Mouse (Mus musculus): ENCODE measurements at regions not wholly inside any gene's neighbourhood (a gene's known extent, or its start where the extent isn't known, plus 50 kb on each side); places are given as distances from the start of the nearest gene placed in this dataset.

- ATAC-seq (ENCODE audit: low FRiP score, low TSS enrichment) (no peak), DNase-seq (peak; percentile 20)
- Histone ChIP-seq H3K4me3 (replicated peaks; ENCODE audit: low read depth, low read length) (no peak overlapping the region), H3K4me1 (ENCODE audit: control insufficient read depth, insufficient read depth, low read length) (no peaks in the 10 kb centered on the region), H3K27ac (replicated peaks; ENCODE audit: low read depth, low read length) (no peak overlapping the region), H3K27me3 (ENCODE audit: control insufficient read depth, insufficient read depth, low read length) (no peaks in the 10 kb centered on the region), H3K36me3 (ENCODE audit: control insufficient read depth, insufficient read depth, low read length) (no peaks in the 10 kb centered on the region), H3K4me2 (ENCODE audit: low read length) (no peak overlapping the region), H3K9ac (replicated peaks; ENCODE audit: low read length) (no peak overlapping the region), H3K9me3 (ENCODE audit: control insufficient read depth, low read length) (no peaks in the 10 kb centered on the region)
- 57% methylated on average over 7 of the region's 7 CpGs for WGBS
Observed at GRCm38 (mm10) chr11:20915687-20916432, 85.0 kb upstream of the Lgalsl start.

- no peak for DNase-seq
Observed at GRCm38 (mm10) chr11:20916473-20916911, 85.6 kb upstream of the Lgalsl start.

GRCm38 (mm10) chr11:20916961-20917360 lies 86.1 kb upstream of the Lgalsl start:
- Histone ChIP-seq H3K4me3 (replicated peaks; ENCODE audit: low read depth, low read length) (no peak overlapping the region), H3K27me3 (ENCODE audit: control insufficient read depth, insufficient read depth, low read length) (no peaks in the 10 kb centered on the region), H3K27ac (replicated peaks; ENCODE audit: low read depth, low read length) (no peak overlapping the region), H3K4me2 (ENCODE audit: low read length) (no peak overlapping the region), H3K36me3 (ENCODE audit: control insufficient read depth, insufficient read depth, low read length) (no peaks in the 10 kb centered on the region), H3K9ac (replicated peaks; ENCODE audit: low read length) (no peak overlapping the region), H3K9me3 (ENCODE audit: control insufficient read depth, low read length) (no peaks in the 10 kb centered on the region), H3K4me1 (ENCODE audit: control insufficient read depth, insufficient read depth, low read length) (peaks cover 5% of the 10 kb centered on the region; the same call in 1 of the 2 replicates)
- DNase-seq (no peak), ATAC-seq (ENCODE audit: low FRiP score, low TSS enrichment) (no peak)
- WGBS: 92% methylated on average over 7 of the region's 7 CpGs

More at GRCm38 (mm10) chr11:20916473-20916911, 85.6 kb upstream of the Lgalsl start:
- Histone ChIP-seq H3K9ac (replicated peaks; ENCODE audit: low read length) (no peak overlapping the region), H3K4me3 (replicated peaks; ENCODE audit: low read depth, low read length) (no peak overlapping the region), H3K4me1 (ENCODE audit: control insufficient read depth, insufficient read depth, low read length) (peaks cover under 1% of the 10 kb centered on the region; the same call in 1 of the 2 replicates), H3K27ac (replicated peaks; ENCODE audit: low read depth, low read length) (no peak overlapping the region), H3K27me3 (ENCODE audit: control insufficient read depth, insufficient read depth, low read length) (no peaks in the 10 kb centered on the region), H3K4me2 (ENCODE audit: low read length) (no peak overlapping the region), H3K36me3 (ENCODE audit: control insufficient read depth, insufficient read depth, low read length) (no peaks in the 10 kb centered on the region), H3K9me3 (ENCODE audit: control insufficient read depth, low read length) (no peaks in the 10 kb centered on the region)
- no peak for ATAC-seq (ENCODE audit: low FRiP score, low TSS enrichment)
- 78% methylated on average over 6 of the region's 6 CpGs for WGBS

- Histone ChIP-seq H3K9me3 (ENCODE audit: control insufficient read depth, low read length) (no peaks in the 10 kb centered on the region), H3K36me3 (ENCODE audit: control insufficient read depth, insufficient read depth, low read length) (no peaks in the 10 kb centered on the region), H3K27me3 (ENCODE audit: control insufficient read depth, insufficient read depth, low read length) (no peaks in the 10 kb centered on the region), H3K9ac (replicated peaks; ENCODE audit: low read length) (no peak overlapping the region), H3K27ac (replicated peaks; ENCODE audit: low read depth, low read length) (no peak overlapping the region), H3K4me1 (ENCODE audit: control insufficient read depth, insufficient read depth, low read length) (peaks cover 7% of the 10 kb centered on the region; the same call in 1 of the 2 replicates), H3K4me3 (replicated peaks; ENCODE audit: low read depth, low read length) (no peak overlapping the region), H3K4me2 (ENCODE audit: low read length) (no peak overlapping the region)
- WGBS: 80% methylated on average over 5 of the region's 5 CpGs
- no peak for ATAC-seq (ENCODE audit: low FRiP score, low TSS enrichment)
- DNase-seq: no peak
Observed at GRCm38 (mm10) chr11:20917483-20917882, 86.6 kb upstream of the Lgalsl start.

- DNase-seq (peak; percentile 62), ATAC-seq (ENCODE audit: low FRiP score, low TSS enrichment) (peak; percentile 68; the same call in 1 of the 2 replicates)
- H3K27ac ChIP-seq (replicated peaks; ENCODE audit: low read depth, low read length): no peak overlapping the region
- H3K4me2 ChIP-seq (ENCODE audit: low read length): no peak overlapping the region
- 20% methylated on average over 6 of the region's 6 CpGs for WGBS
- no peaks in the 10 kb centered on the region for H3K9me3 ChIP-seq (ENCODE audit: control insufficient read depth, low read length)
- no peaks in the 10 kb centered on the region for H3K36me3 ChIP-seq (ENCODE audit: control insufficient read depth, insufficient read depth, low read length)
- H3K27me3 ChIP-seq (ENCODE audit: control insufficient read depth, insufficient read depth, low read length): no peaks in the 10 kb centered on the region
- H3K4me3 ChIP-seq (replicated peaks; ENCODE audit: low read depth, low read length): no peak overlapping the region
- peaks cover 13% of the 10 kb centered on the region; the same call in 1 of the 2 replicates for H3K4me1 ChIP-seq (ENCODE audit: control insufficient read depth, insufficient read depth, low read length)
- H3K9ac ChIP-seq (replicated peaks; ENCODE audit: low read length): no peak overlapping the region
Observed at GRCm38 (mm10) chr11:20923115-20923514, 92.3 kb upstream of the Lgalsl start.

GRCm38 (mm10) chr11:20929426-20929825 lies 98.6 kb upstream of the Lgalsl start:
- no peak for ATAC-seq (ENCODE audit: low FRiP score, low TSS enrichment)
- Histone ChIP-seq H3K4me3 (replicated peaks; ENCODE audit: low read depth, low read length) (no peak overlapping the region), H3K4me1 (ENCODE audit: control insufficient read depth, insufficient read depth, low read length) (no peaks in the 10 kb centered on the region), H3K27me3 (ENCODE audit: control insufficient read depth, insufficient read depth, low read length) (no peaks in the 10 kb centered on the region), H3K36me3 (ENCODE audit: control insufficient read depth, insufficient read depth, low read length) (no peaks in the 10 kb centered on the region), H3K9me3 (ENCODE audit: control insufficient read depth, low read length) (no peaks in the 10 kb centered on the region), H3K9ac (replicated peaks; ENCODE audit: low read length) (no peak overlapping the region), H3K27ac (replicated peaks; ENCODE audit: low read depth, low read length) (no peak overlapping the region), H3K4me2 (ENCODE audit: low read length) (no peak overlapping the region)
- DNase-seq: no peak
- WGBS: 95% methylated on average over 1 of the region's 1 CpGs

- WGBS: 68% methylated on average over 2 of the region's 2 CpGs
- Histone ChIP-seq H3K36me3 (ENCODE audit: control insufficient read depth, insufficient read depth, low read length) (no peaks in the 10 kb centered on the region), H3K4me2 (ENCODE audit: low read length) (no peak overlapping the region)
Observed at GRCm38 (mm10) chr11:20930045-20930444, 99.2 kb upstream of the Lgalsl start.

GRCm38 (mm10) chr11:20930573-20930972 lies 99.7 kb upstream of the Lgalsl start:
- Histone ChIP-seq H3K4me3 (replicated peaks; ENCODE audit: low read depth, low read length) (no peak overlapping the region), H3K4me2 (ENCODE audit: low read length) (no peak overlapping the region), H3K9ac (replicated peaks; ENCODE audit: low read length) (no peak overlapping the region), H3K27me3 (ENCODE audit: control insufficient read depth, insufficient read depth, low read length) (no peaks in the 10 kb centered on the region), H3K9me3 (ENCODE audit: control insufficient read depth, low read length) (no peaks in the 10 kb centered on the region), H3K27ac (replicated peaks; ENCODE audit: low read depth, low read length) (no peak overlapping the region), H3K36me3 (ENCODE audit: control insufficient read depth, insufficient read depth, low read length) (no peaks in the 10 kb centered on the region), H3K4me1 (ENCODE audit: control insufficient read depth, insufficient read depth, low read length) (no peaks in the 10 kb centered on the region)
- DNase-seq (no peak), ATAC-seq (ENCODE audit: low FRiP score, low TSS enrichment) (no peak)
- 94% methylated on average over 5 of the region's 5 CpGs for WGBS

More at GRCm38 (mm10) chr11:20930045-20930444, 99.2 kb upstream of the Lgalsl start:
- H3K9me3 ChIP-seq (ENCODE audit: control insufficient read depth, low read length): no peaks in the 10 kb centered on the region
- no peaks in the 10 kb centered on the region for H3K4me1 ChIP-seq (ENCODE audit: control insufficient read depth, insufficient read depth, low read length)
- no peak overlapping the region for H3K27ac ChIP-seq (replicated peaks; ENCODE audit: low read depth, low read length)
- H3K4me3 ChIP-seq (replicated peaks; ENCODE audit: low read depth, low read length): no peak overlapping the region
- DNase-seq (no peak), ATAC-seq (ENCODE audit: low FRiP score, low TSS enrichment) (no peak)
- H3K27me3 ChIP-seq (ENCODE audit: control insufficient read depth, insufficient read depth, low read length): no peaks in the 10 kb centered on the region
- H3K9ac ChIP-seq (replicated peaks; ENCODE audit: low read length): no peak overlapping the region

All from midbrain, embryonic 14.5 days (tissue).